In the genomic region with DNA sequence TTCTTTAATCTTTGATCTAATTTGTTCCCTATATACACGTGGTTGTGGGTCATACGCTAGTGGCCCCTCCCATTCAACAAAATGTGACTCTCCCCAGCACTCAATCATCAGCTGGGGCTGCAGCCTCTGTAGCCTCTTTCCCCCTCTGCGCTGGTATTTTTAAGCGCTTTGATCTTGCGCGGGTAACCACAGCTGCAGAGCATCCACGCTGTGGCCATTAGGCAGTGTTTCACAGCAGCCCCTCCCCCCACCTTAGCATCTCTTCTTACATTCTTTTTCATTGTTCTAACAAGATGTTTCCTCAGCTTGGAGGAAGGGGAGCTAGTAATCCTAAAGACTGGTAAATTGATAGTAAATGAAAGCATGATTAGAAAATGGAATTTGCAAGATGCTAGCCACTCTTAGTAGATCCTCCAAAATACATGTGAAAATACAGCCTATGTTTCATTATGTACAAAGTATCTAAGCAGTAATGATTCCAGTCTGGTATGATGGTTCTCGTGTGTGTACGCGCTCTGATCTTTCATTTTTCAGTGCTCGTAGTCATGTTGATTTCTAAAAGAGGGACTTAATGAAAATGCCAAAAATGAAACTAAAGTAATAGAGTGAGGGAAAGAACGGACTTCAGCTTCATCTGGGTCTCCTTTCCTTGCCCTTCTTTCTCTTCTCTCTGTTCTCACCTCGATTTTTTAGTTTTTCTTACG, we compare ENCODE assay signal across 8 mouse cellular contexts. TPM values are rescaled to one million over a fixed set of nuclear protein-coding genes. Genes with fewer than 3 reads are reported as not detected.
DNase-seq lines count a peak whose midpoint lies in the region; ATAC-seq and TF ChIP-seq lines count a peak whose summit lies in the region.

No protein-coding gene starts in this region.

- 2% methylated on average over 14 of the region's 14 CpGs for WGBS in hindbrain, embryonic 11.5 days
- under 1% methylated on average over 14 of the region's 14 CpGs for WGBS in lung, embryonic 14.5 days
- WGBS in neural tube, embryonic 14.5 days, result under 1% methylated on average over 14 of the region's 14 CpGs

- peak; percentile 56 for DNase-seq in adrenal gland, postnatal 14 days
- no peak for DNase-seq in adrenal gland, adult 8-10 months
- peak; percentile 60 for DNase-seq in 3134 (ENCODE audit: extremely low read depth, insufficient read length, low spot score)
- DNase-seq in c-Kit-positive CD71-positive TER-119-positive erythroid progenitor cells, embryonic 14.5 days (ENCODE audit: low spot score), result peak; percentile 55
- DNase-seq in hindbrain, embryonic 11.5 days (ENCODE audit: low spot score), result peak; percentile 84
- peak; percentile 86 for DNase-seq in lung, embryonic 14.5 days
- DNase-seq in urinary bladder, adult 2 months (ENCODE audit: low spot score), result no peak

- no peaks in the 10 kb centered on the region for H3K27me3 ChIP-seq in hindbrain, embryonic 11.5 days (ENCODE audit: control insufficient read depth, insufficient read depth, low read length)
- H3K27me3 ChIP-seq in lung, embryonic 14.5 days (ENCODE audit: insufficient read depth, low read length), result no peaks in the 10 kb centered on the region
- no peaks in the 10 kb centered on the region for H3K27me3 ChIP-seq in neural tube, embryonic 14.5 days (ENCODE audit: control insufficient read depth, insufficient read depth, low read length)

- H3K4me2 ChIP-seq in hindbrain, embryonic 11.5 days (replicated peaks; ENCODE audit: low read depth, low read length), result peak overlapping the region; percentile 32
- peak overlapping the region; percentile 76 for H3K4me2 ChIP-seq in lung, embryonic 14.5 days
- H3K4me2 ChIP-seq in neural tube, embryonic 14.5 days (ENCODE audit: low read depth, low read length), result peak overlapping the region; percentile 59

- peak overlapping the region; percentile 34 for H3K4me3 ChIP-seq in hindbrain, embryonic 11.5 days (ENCODE audit: low read depth, low read length)
- peak overlapping the region; percentile 40 for H3K4me3 ChIP-seq in lung, embryonic 14.5 days (ENCODE audit: low read depth, low read length)
- peak overlapping the region; percentile 51 for H3K4me3 ChIP-seq in neural tube, embryonic 14.5 days (ENCODE audit: low read depth, low read length)

- H3K4me1 ChIP-seq in hindbrain, embryonic 11.5 days (replicated peaks; ENCODE audit: control insufficient read depth, insufficient read depth, low read length), result no peaks in the 10 kb centered on the region
- H3K4me1 ChIP-seq in lung, embryonic 14.5 days (ENCODE audit: insufficient read depth), result no peaks in the 10 kb centered on the region
- H3K4me1 ChIP-seq in neural tube, embryonic 14.5 days (ENCODE audit: control insufficient read depth, insufficient read depth, low read length), result 0 out of 2 replicates have a peak, but pooled peaks cover 3% of the 10 kb centered on the region

- peak; percentile 58 for ATAC-seq in hindbrain, embryonic 11.5 days (ENCODE audit: low FRiP score)
- ATAC-seq in lung, embryonic 14.5 days (ENCODE audit: insufficient read depth), result peak; percentile 62
- peak; percentile 41 for ATAC-seq in neural tube, embryonic 14.5 days (ENCODE audit: low read depth)

- peak overlapping the region; percentile 53; the same call in 1 of the 2 replicates for H3K9ac ChIP-seq in hindbrain, embryonic 11.5 days (ENCODE audit: low read depth, low read length)
- peak overlapping the region; percentile 47 for H3K9ac ChIP-seq in lung, embryonic 14.5 days
- H3K9ac ChIP-seq in neural tube, embryonic 14.5 days (replicated peaks; ENCODE audit: low read depth, low read length), result peak overlapping the region; percentile 3

- no peak for TF ChIP-seq CTCF in lung, embryonic 14.5 days (IDR thresholded peaks at IDR 0.05; ENCODE audit: low read depth)

- H3K36me3 ChIP-seq in hindbrain, embryonic 11.5 days (ENCODE audit: control insufficient read depth, insufficient read depth, low read length), result no peaks in the 10 kb centered on the region
- no peaks in the 10 kb centered on the region for H3K36me3 ChIP-seq in lung, embryonic 14.5 days (ENCODE audit: insufficient read depth)
- H3K36me3 ChIP-seq in neural tube, embryonic 14.5 days (ENCODE audit: control insufficient read depth, insufficient read depth, low read length), result no peaks in the 10 kb centered on the region

- no peaks in the 10 kb centered on the region for H3K9me3 ChIP-seq in hindbrain, embryonic 11.5 days (ENCODE audit: control insufficient read depth, low read length)
- no peaks in the 10 kb centered on the region for H3K9me3 ChIP-seq in lung, embryonic 14.5 days (ENCODE audit: low read depth, low read length)
- no peaks in the 10 kb centered on the region for H3K9me3 ChIP-seq in neural tube, embryonic 14.5 days (ENCODE audit: control insufficient read depth, low read length)

- H3K27ac ChIP-seq in hindbrain, embryonic 11.5 days (ENCODE audit: low read depth, low read length), result peak overlapping the region; percentile 66
- H3K27ac ChIP-seq in lung, embryonic 14.5 days (ENCODE audit: low read depth), result peak overlapping the region; percentile 87
- H3K27ac ChIP-seq in neural tube, embryonic 14.5 days (ENCODE audit: low read depth, low read length), result peak overlapping the region; percentile 83

RNA-seq across cellular contexts. Expression of a gene that starts 6.9 kb away (rescaled TPM):
- total RNA-seq in adrenal gland, postnatal 14 days (2021), result 118 and 165 TPM in 2 replicates
- 10 to 100 TPM; 14.2 to 31.0 (median 21.9) TPM for total RNA-seq in adrenal gland, adult 8-10 months (2022)
- polyA plus RNA-seq in hindbrain, embryonic 11.5 days (2014; fragmentation: Nextera tagmentation; extraction: Ambion mirVana), result 14.0 and 15.2 TPM in 2 replicates
- polyA plus RNA-seq in lung, embryonic 14.5 days (2014; fragmentation: Nextera tagmentation; extraction: Ambion mirVana), result 15.8 and 16.9 TPM in 2 replicates
- polyA plus RNA-seq in neural tube, embryonic 14.5 days (2014; fragmentation: Nextera tagmentation; extraction: Ambion mirVana), result 1.4 and 1.9 TPM in 2 replicates
- 0.65 and 1.6 TPM in 2 replicates for polyA plus RNA-seq in urinary bladder, adult 2 months (2012; rRNA removed)

RNA-seq across cellular contexts. Expression of a gene that starts 7.1 kb away (rescaled TPM):
- 114 and 174 TPM in 2 replicates for total RNA-seq in adrenal gland, postnatal 14 days (2021)
- total RNA-seq in adrenal gland, adult 8-10 months (2022), result 10 to 100 TPM in 3 of 4 experiments, 1 to 10 TPM in 1; 8.7 to 18.8 (median 13.1) TPM
- polyA plus RNA-seq in hindbrain, embryonic 11.5 days (2014; fragmentation: Nextera tagmentation; extraction: Ambion mirVana), result 58.7 and 60.3 TPM in 2 replicates
- polyA plus RNA-seq in lung, embryonic 14.5 days (2014; fragmentation: Nextera tagmentation; extraction: Ambion mirVana), result 71.0 and 82.2 TPM in 2 replicates
- 2.9 and 3.8 TPM in 2 replicates for polyA plus RNA-seq in neural tube, embryonic 14.5 days (2014; fragmentation: Nextera tagmentation; extraction: Ambion mirVana)
- polyA plus RNA-seq in urinary bladder, adult 2 months (2012; rRNA removed), result 0.50 and 0.56 TPM in 2 replicates

RNA-seq across cellular contexts. Expression of a gene that starts 8.7 kb away (rescaled TPM):
- total RNA-seq in adrenal gland, postnatal 14 days (2021), result 104 and 144 TPM in 2 replicates
- 10 to 100 TPM; 42.6 to 80.0 (median 56.7) TPM for total RNA-seq in adrenal gland, adult 8-10 months (2022)
- polyA plus RNA-seq in hindbrain, embryonic 11.5 days (2014; fragmentation: Nextera tagmentation; extraction: Ambion mirVana), result 31.2 and 31.4 TPM in 2 replicates
- 26.4 and 26.7 TPM in 2 replicates for polyA plus RNA-seq in lung, embryonic 14.5 days (2014; fragmentation: Nextera tagmentation; extraction: Ambion mirVana)
- 5.7 and 5.8 TPM in 2 replicates for polyA plus RNA-seq in neural tube, embryonic 14.5 days (2014; fragmentation: Nextera tagmentation; extraction: Ambion mirVana)
- polyA plus RNA-seq in urinary bladder, adult 2 months (2012; rRNA removed), result 3.2 and 4.3 TPM in 2 replicates

RNA-seq across cellular contexts. Expression of a gene that starts 14.2 kb away (rescaled TPM):
- 207 and 301 TPM in 2 replicates for total RNA-seq in adrenal gland, postnatal 14 days (2021)
- total RNA-seq in adrenal gland, adult 8-10 months (2022), result 10 to 100 TPM; 22.5 to 31.6 (median 25.4) TPM
- polyA plus RNA-seq in hindbrain, embryonic 11.5 days (2014; fragmentation: Nextera tagmentation; extraction: Ambion mirVana), result 7.2 and 10.2 TPM in 2 replicates
- 8.6 and 11.7 TPM in 2 replicates for polyA plus RNA-seq in lung, embryonic 14.5 days (2014; fragmentation: Nextera tagmentation; extraction: Ambion mirVana)
- polyA plus RNA-seq in neural tube, embryonic 14.5 days (2014; fragmentation: Nextera tagmentation; extraction: Ambion mirVana), result 0.98 TPM in 1 of 2 replicates, not detected in the other
- polyA plus RNA-seq in urinary bladder, adult 2 months (2012; rRNA removed), result 0.18 and 0.74 TPM in 2 replicates

RNA-seq across cellular contexts. Expression of a gene that starts 14.5 kb away (rescaled TPM):
- 203 and 342 TPM in 2 replicates for total RNA-seq in adrenal gland, postnatal 14 days (2021)
- 10 to 100 TPM in 2 of 4 experiments, 1 to 10 TPM in 1, not detected in 1; 6.0 to 18.5 (median 12.6) TPM for total RNA-seq in adrenal gland, adult 8-10 months (2022)
- polyA plus RNA-seq in hindbrain, embryonic 11.5 days (2014; fragmentation: Nextera tagmentation; extraction: Ambion mirVana), result 8.4 and 11.9 TPM in 2 replicates
- polyA plus RNA-seq in lung, embryonic 14.5 days (2014; fragmentation: Nextera tagmentation; extraction: Ambion mirVana), result 21.2 and 21.6 TPM in 2 replicates
- polyA plus RNA-seq in neural tube, embryonic 14.5 days (2014; fragmentation: Nextera tagmentation; extraction: Ambion mirVana), result not detected in 2 replicates
- 0.46 TPM in 1 of 2 replicates, not detected in the other for polyA plus RNA-seq in urinary bladder, adult 2 months (2012; rRNA removed)

Comparison
In these comparisons a context has a peak if more than half of its experiments do, and no peak if none do; other contexts are left out.
1. DNase-seq: peak in adrenal gland, postnatal 14 days (single experiment), 3134 (single experiment), c-Kit-positive CD71-positive TER-119-positive erythroid progenitor cells, embryonic 14.5 days (single experiment), hindbrain, embryonic 11.5 days (single experiment) and lung, embryonic 14.5 days (single experiment); none in adrenal gland, adult 8-10 months (single experiment) and urinary bladder, adult 2 months (single experiment).
2. H3K9ac ChIP-seq: peak in every context shown above with its lines; median percentile 53 in hindbrain, embryonic 11.5 days; 47 in lung, embryonic 14.5 days; 3 in neural tube, embryonic 14.5 days.
3. RNA of a gene that starts 7.1 kb away (polyA plus RNA-seq): 71.0 to 82.2 TPM in lung, embryonic 14.5 days and 58.7 to 60.3 TPM in hindbrain, embryonic 11.5 days; 2.9 to 3.8 TPM in neural tube, embryonic 14.5 days and 0.50 to 0.56 TPM in urinary bladder, adult 2 months; every median in the first group is over 10 times any median in the second.
4. Peak in every context shown above with its lines, with median percentiles within 50 percentile points of each other: ATAC-seq, H3K27ac ChIP-seq, H3K4me2 ChIP-seq and H3K4me3 ChIP-seq.